Comparison of ENCODE assay signal across 19 mouse cellular contexts in genomic region chr13:35857486-35857885, GRCm38 (mm10). TPM values are rescaled to one million over a fixed set of nuclear protein-coding genes. Genes with fewer than 3 reads are reported as not detected.
DNase-seq lines count a peak whose midpoint lies in the region; ATAC-seq and TF ChIP-seq lines count a peak whose summit lies in the region.
"Had no signal": no experiment of that assay in that cellular context is flagged by ENCODE, and none has a peak within 500 bp of the region (broad histone marks: within the 10 kb centered on the region; RNA-seq: fewer than 3 reads in every experiment).

No protein-coding gene starts in this region.

- no peak overlapping the region for H3K4me3 ChIP-seq in ES-Bruce4 (ENCODE audit: low read depth, low read length)
- H3K4me3 ChIP-seq: embryonic facial prominence, embryonic 10.5 days; embryonic facial prominence, embryonic 12.5 days; forebrain, embryonic 13.5 days; forebrain, embryonic 15.5 days had no signal

- no peak for TF ChIP-seq POLR2A in ES-Bruce4 (IDR thresholded peaks at IDR 0.05; ENCODE audit: insufficient read depth, low read length)

- no peak for TF ChIP-seq CTCF in ES-Bruce4 (IDR thresholded peaks at IDR 0.05; ENCODE audit: low read depth, low read length)

- H3K9me3 ChIP-seq in ES-Bruce4 (replicated peaks; ENCODE audit: control insufficient read depth, insufficient read depth, low read length, poor library complexity, severe bottlenecking), result no peaks in the 10 kb centered on the region
- H3K9me3 ChIP-seq: embryonic facial prominence, embryonic 10.5 days; embryonic facial prominence, embryonic 12.5 days; forebrain, embryonic 13.5 days; forebrain, embryonic 15.5 days; G1E had no signal

- H3K27me3 ChIP-seq in ES-Bruce4 (ENCODE audit: control insufficient read depth, insufficient read depth, low read length, poor library complexity, severe bottlenecking), result no peaks in the 10 kb centered on the region
- H3K27me3 ChIP-seq: embryonic facial prominence, embryonic 12.5 days; forebrain, embryonic 13.5 days; forebrain, embryonic 15.5 days had no signal

- H3K9ac ChIP-seq in ES-Bruce4 (ENCODE audit: low read depth, poor library complexity, severe bottlenecking), result no peak overlapping the region
- H3K9ac ChIP-seq: embryonic facial prominence, embryonic 12.5 days; forebrain, embryonic 13.5 days; forebrain, embryonic 15.5 days; forebrain, postnatal 0 days had no signal

- H3K27ac ChIP-seq in ES-Bruce4 (ENCODE audit: insufficient read depth, low read length), result peak overlapping the region; percentile 6; the same call in 1 of the 2 replicates
- H3K27ac ChIP-seq: embryonic facial prominence, embryonic 10.5 days; embryonic facial prominence, embryonic 12.5 days; forebrain, embryonic 13.5 days; forebrain, embryonic 15.5 days had no signal

- H3K36me3 ChIP-seq in ES-Bruce4 (ENCODE audit: control insufficient read depth, insufficient read depth, low read length, poor library complexity, severe bottlenecking), result peaks cover 25% of the 10 kb centered on the region
- H3K36me3 ChIP-seq: forebrain, embryonic 15.5 days had no signal

- no peak for TF ChIP-seq EP300 in ES-Bruce4 (IDR thresholded peaks at IDR 0.05; ENCODE audit: insufficient read depth, low read depth, low read length)

- peak; percentile 59 for DNase-seq in R1 (ENCODE audit: low read depth, low spot score)
- DNase-seq in urinary bladder, adult 18-20 months (ENCODE audit: low spot score in 2 of 2), result no peak
- DNase-seq: adrenal gland, adult 2 months; adrenal gland, postnatal 10 days; adrenal gland, postnatal 25 days; cerebellum, adult 11-12 months; cerebellum, adult 2 months; cerebellum, adult 9-10 months; cerebellum, postnatal 10 days; cerebellum, postnatal 25 days; forebrain, postnatal 0 days had no signal

- peaks cover 4% of the 10 kb centered on the region for H3K4me1 ChIP-seq in ES-Bruce4 (ENCODE audit: control insufficient read depth, insufficient read depth, low read length)
- H3K4me1 ChIP-seq: embryonic facial prominence, embryonic 12.5 days; forebrain, embryonic 15.5 days had no signal

- no peak for ATAC-seq in inflammation-experienced regulatory T-cells, adult 6 months
- no peak for ATAC-seq in cerebellum, adult (ENCODE audit: insufficient number of reproducible peaks, low FRiP score, low TSS enrichment)
- ATAC-seq: forebrain, embryonic 13.5 days; forebrain, embryonic 15.5 days; forebrain, postnatal 0 days had no signal

RNA-seq across cellular contexts. Expression of gene Rpp40, which starts 48.7 kb away (rescaled TPM):
- 38.5 and 40.5 TPM in 2 replicates for polyA plus RNA-seq in ES-Bruce4 (2011; ENCODE audit: insufficient read depth, insufficient read length, low read depth, missing spikeins)
- 1 to 10 TPM; 4.9 to 8.5 (median 8.0) TPM for polyA plus RNA-seq in inflammation-experienced regulatory T-cells, adult 6 months (2017; shearing (Covaris generic))
